Mouse (Mus musculus): Measurements from ENCODE around the gene Mbd3.

The Mbd3 gene

DNA sequence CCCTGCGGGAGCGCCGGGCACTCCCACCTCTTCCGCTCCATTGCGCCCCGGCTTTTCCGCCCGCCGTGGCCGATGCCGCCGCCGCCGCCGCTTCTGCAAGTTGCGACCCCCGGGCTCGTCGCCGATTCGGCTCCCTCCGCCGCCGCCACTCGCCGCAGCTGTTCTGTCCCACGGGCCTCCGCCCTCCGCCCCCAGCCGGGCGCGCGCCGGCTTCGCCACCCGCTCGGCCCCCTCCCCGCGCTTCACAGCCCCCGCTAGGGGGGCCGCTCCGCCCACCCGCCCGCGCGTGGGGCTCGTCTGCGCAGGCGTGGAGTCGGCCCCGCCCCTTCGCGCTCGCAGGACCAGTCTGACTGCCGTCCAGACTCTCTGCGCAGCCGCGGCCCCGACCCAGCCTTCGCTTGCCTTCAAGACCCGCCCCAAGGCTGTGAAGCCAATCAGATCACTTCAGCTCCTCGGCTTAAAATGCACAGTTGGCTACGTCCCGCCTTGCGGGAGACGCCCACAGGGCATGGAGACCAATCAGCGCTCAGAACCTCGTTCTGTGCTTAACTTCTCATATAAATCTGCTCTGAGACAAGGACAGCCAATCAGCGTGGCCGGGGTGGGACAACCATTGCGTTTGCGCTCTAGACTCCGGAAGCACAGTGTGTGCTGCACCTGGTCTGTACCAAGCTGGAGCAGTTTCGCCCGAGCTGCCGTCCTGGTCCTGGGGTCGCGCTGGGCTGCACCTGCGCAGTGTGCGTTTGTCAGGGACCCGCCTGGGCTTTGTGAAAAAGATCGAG lies at the start of gene Mbd3:
Gene Mbd3 (minus strand): TSS at position 360 of the 782 bp plus-strand sequence.
- peak; percentile 99 for DNase-seq (ENCODE audit: low read depth)

- no peak for DNase-seq (ENCODE audit: low read depth)
These were observed 46.7 kb upstream of the Mbd3 start for GRCm38 (mm10) chr10:80445898-80446601.

DNA sequence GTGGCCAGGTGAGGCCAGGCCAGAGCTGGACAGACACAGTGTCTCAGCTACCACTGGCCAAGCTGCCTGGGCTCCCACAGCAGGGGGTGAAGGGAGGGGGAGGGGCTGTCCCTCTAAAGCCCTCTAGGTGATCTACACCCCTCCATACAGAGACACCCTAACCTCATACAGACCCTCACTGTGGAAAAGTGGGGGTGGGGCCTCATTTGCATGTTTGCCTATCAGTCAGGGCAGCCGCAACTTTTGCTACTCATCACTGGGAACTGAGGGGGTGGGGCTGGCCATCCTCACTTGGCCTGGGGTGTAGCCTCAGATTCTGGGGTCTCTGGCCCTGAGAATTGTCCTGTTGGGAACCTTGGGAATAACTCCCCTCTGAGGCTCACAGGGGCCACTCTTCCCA lies 45.7 kb upstream of the Mbd3 start:
- DNase-seq (ENCODE audit: low read depth), result no peak

GRCm38 (mm10) chr10:80444339-80445045 lies 45.1 kb upstream of the Mbd3 start:
- no peak for DNase-seq (ENCODE audit: low read depth)

- DNase-seq (ENCODE audit: low read depth), result no peak
These were observed 44.4 kb upstream of the Mbd3 start for GRCm38 (mm10) chr10:80443575-80444278.

GRCm38 (mm10) chr10:80442989-80443388 lies 43.6 kb upstream of the Mbd3 start:
- no peak for DNase-seq (ENCODE audit: low read depth)

DNA sequence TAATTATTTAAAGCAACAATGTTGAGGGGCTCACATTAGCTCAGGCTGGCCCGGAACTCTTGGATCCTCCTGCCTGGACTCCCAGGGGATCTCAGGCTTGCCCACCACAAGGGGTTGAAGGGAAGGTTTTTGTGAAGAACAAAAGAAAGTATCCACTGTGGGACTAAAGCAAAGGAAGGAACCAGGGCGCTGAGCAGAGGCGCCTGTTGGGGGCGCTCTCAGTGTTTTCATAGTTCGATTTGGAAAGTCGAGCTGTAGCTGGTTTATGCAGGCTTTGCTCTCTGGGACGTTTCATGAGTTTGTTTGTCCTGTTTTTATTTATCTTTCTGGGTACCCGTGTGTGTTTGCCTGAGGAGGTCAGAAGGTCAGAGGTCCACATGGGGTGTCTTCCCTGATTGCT lies 42.2 kb upstream of the Mbd3 start:
- no peak for DNase-seq (ENCODE audit: low read depth)

DNA sequence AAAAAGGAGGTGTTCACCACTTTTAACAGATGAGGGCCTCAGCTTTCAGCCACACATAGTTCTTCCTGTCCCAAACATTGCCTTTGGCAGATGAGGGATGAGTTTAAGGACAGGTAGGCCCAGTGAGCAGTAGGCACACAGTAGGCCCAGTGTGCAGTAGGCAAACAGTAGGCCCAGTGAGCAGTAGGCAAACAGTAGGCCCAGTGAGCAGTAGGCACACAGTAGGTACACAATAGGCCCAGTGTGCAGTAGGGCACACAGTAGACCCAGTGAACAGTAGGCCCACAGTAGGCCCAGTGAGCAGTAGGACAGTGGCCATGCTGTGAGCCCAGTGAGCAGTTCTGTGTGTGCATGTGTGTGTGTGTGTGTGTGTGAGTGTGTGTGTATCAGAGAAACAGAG lies 40.7 kb upstream of the Mbd3 start:
- no peak for DNase-seq (ENCODE audit: low read depth)

DNA sequence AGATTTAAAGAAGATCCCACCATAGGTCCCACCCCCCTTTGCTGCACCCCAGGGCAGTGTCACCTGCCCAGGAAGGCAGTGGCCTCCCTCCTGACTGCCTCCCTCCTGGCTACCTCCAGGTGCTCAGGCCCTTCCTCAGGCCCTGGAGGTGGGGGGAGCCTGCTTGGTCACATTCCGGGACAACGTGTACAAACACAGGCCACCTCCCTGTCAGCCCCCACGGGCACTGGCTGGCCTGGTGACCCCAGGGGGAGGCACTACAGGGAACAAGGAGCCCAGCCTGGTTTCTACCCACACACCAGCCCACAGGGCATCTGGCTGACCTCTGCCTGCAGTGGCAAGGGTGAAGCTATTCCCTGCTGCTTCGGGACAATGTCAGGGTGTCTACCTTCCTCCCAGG lies 38.6 kb upstream of the Mbd3 start:
- no peak for DNase-seq (ENCODE audit: low read depth)

GRCm38 (mm10) chr10:80436276-80436675 lies 36.9 kb upstream of the Mbd3 start:
- DNase-seq (ENCODE audit: low read depth), result no peak

DNA sequence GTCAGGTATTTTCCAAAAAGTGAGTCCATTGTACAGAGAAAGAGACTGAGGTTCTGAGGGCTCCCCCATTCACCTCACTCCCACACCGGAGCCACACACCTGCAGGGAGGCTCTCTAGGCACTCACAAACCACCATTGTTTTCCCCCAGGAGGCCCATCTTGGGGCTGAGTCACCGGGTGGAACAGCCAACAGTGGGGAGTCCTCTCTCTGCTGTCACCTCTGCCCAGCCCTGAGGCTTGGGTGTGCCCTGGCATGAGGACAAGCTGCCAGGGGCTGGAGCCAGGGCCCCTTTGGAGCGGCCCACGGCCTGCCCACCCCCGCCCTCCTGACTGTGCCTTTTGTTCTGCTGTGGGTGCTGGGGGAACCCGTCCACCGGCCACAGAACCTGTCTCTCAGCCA lies 36.4 kb upstream of the Mbd3 start:
- DNase-seq (ENCODE audit: low read depth), result peak; percentile 59

DNA sequence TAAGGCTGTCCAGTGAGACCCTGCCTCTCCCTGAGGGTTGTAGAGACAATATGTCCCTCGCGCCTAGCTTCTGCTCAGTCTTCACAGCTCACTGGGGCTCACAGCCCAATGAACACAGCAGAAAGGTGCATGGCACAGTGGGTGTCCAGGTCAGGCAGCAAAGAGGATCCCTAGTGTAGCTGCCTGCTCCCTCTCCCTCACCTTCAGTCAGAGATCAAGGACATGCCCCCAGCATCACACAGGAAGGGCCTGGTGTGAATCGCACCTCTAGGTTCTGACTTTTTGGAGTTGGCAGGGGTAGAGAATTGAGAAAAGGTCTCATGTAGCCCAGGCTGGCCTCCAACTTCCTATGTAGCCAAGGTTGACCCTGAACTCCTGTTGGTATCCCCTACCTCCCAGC lies 35.5 kb upstream of the Mbd3 start:
- DNase-seq (ENCODE audit: low read depth), result no peak

DNA sequence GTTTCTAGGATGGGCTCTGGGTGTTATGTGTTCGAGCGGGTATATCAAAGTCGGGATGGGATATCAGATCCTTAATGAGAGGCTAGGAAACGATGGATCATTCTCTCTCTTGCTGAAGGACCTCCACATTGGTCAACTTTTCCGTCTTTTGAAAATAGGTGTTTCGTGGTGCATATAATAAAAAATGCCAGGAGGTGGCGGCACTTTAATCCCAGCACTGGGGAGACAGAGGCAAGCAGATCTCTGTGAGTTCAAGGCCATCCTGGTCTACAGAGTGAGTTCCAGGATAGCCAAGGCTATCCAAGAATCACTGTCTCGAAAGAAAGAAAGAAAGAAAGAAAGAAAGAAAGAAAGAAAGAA lies 34.9 kb upstream of the Mbd3 start:
- no peak for DNase-seq (ENCODE audit: low read depth)

DNA sequence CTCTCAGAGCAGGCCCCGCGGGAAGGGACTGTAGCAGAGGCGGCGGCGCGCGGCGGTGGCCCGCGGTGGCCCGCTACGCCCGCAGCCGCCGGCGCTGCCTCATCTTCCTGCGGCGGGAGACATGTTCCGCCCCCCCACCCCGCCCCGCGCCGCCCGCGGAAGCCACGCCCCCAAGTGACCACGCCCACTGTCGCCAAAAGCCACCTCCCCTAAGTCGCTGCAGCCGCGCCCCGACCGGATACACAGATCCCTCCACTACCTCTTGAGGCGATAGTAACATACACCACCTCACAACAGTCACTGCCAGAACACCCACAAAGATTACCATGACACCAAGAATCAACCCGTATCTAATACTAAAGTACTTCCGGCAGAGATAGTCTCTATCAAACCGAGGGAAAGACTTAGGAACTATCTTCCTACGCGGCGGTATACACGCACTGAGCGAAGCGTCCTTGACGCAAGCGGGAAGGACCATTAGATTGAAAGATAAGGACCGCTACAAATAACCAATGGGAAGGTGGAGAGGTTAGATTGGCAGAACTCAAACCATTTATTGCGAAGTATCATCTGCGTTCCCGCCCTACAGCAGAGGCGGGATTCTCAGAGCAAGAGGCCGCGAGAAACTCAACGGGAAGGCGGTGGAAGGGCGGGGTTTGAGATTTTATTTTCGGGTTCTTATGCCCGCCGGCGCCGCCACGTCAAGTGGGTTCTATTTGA lies 34.3 kb upstream of the Mbd3 start, which contains the start of gene Tcf3:
Gene Tcf3 (minus strand): TSS at position 135 of the 720 bp plus-strand sequence.
- DNase-seq (ENCODE audit: low read depth), result peak; percentile 97

DNA sequence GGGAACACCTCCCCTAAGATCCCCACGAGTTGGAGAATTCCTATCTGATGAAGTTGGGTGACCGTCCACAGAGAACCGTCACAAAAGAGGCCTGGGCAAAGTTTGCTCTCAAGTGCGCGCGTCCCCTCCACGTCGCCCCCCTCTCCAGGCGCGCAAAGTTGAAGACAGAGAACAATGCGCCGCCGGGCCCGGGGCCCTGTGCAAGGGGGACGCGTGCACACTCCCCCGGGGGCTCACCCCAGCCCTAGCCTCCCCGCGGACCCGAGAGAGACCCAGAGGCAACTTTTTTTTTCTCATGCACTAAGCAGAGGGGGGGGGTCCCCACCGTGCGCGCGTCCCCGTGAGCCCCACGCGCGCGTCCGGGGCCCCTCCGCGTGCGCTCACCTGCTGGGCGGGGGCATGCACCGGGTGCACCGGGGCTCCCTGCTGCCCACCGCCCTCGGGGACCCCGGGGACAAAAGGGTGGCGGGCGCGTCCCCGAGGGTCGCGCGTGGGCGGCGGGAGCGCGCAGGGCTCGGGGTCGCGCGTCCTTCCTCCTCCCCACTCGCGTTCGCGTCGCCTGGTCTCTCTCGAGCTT lies 33.7 kb upstream of the Mbd3 start:
- no peak for DNase-seq (ENCODE audit: low read depth)

- DNase-seq (ENCODE audit: low read depth), result no peak
These were observed 33.0 kb upstream of the Mbd3 start for GRCm38 (mm10) chr10:80432387-80432785.

DNA sequence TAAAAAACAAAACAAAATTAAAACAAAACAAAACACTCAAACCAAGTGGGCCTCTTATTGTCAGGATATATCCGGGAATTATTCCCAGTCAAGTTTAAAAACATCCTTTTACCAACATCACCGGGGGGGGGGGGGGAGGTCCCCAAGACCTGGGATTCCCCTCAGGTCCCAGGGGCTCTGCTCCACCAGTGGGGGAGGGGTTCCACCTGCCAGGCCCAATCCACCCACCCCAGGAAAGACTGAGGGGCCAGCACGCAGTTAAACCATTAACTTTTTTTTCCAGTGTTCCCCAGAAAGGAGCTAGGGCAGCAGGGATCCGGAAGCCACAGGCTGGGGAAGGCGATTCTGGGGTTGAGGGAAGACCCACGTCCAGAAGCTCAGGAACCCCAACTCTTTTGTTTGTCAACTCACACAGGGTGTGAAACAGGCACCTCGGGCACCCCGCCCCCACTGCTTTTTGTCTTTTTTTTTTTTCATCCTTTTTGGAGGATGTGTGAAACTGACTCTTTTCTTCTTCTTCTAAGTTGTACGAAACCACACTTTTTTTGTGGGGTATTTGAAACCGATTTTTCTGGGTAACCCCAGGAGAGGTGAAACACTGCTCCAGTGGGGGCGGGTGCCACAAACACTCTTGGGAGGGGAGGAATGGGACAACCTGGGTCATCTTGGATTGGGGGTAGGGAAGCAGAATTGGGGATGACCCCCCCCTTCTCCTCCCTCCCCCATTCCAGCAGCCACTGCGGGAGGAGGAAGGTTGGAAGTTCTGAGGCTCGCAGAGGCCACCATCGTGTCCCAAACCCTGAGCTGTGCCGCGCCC lies 32.4 kb upstream of the Mbd3 start:
- no peak for DNase-seq (ENCODE audit: low read depth)

GRCm38 (mm10) chr10:80430375-80430980 lies 31.1 kb upstream of the Mbd3 start:
- DNase-seq (ENCODE audit: low read depth), result no peak

DNA sequence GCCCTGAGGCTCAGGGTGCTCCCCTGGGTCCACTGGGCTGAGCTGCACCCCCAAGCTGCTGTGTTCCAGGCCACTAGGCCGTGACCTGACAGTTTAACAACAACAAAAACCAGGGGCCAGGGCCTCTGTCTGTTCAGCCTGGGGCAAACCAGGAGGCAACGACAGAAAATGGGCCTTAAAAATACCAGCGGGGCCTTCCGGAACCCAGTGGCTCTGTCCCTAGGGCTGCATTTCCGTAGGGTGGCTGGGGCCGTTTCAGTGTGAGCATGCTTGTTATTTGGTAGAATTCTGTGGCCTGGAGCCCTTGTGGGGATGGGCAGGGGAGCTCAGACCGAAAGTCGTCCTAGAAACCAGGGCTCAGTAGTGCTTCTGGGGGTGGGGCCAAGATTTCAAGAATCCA lies 30.4 kb upstream of the Mbd3 start:
- no peak for DNase-seq (ENCODE audit: low read depth)

DNA sequence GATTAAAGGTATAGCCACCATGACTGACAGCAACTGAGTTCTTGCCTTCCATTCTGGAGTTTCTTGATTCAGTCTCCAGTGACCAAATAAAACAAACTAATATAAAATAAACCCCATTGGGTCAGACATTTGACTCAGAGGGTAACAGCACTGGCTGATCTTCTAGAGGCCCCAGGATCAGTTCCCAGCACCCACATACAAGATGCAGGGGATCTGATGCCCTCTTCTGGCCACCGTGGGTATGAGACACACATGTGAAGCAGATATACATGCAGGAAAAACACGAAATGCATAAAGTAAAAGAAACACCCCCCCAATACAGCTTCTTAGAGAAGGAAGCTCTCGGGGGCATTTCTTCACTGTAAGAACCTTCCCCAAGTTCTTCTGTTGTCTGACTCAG lies 25.7 kb upstream of the Mbd3 start:
- no peak for DNase-seq (ENCODE audit: low read depth)

All from c-Kit-positive CD71-positive TER-119-negative erythroid progenitor cells, embryonic 14.5 days (primary cell).